Mouse (Mus musculus): ENCODE results near the gene Vps53. TPM values are rescaled to one million over a fixed set of nuclear protein-coding genes. Genes with fewer than 3 reads are reported as not detected.
"Not testable (repeated sequence)": the region's sequence is repeated elsewhere in the genome, so short reads cannot be mapped to it uniquely, and the experiment has no call there.

The Vps53 gene
- 48.1 and 51.0 TPM in 2 replicates for polyA plus RNA-seq (2015; fragmentation: Nextera tagmentation; extraction: Ambion mirVana)

DNA sequence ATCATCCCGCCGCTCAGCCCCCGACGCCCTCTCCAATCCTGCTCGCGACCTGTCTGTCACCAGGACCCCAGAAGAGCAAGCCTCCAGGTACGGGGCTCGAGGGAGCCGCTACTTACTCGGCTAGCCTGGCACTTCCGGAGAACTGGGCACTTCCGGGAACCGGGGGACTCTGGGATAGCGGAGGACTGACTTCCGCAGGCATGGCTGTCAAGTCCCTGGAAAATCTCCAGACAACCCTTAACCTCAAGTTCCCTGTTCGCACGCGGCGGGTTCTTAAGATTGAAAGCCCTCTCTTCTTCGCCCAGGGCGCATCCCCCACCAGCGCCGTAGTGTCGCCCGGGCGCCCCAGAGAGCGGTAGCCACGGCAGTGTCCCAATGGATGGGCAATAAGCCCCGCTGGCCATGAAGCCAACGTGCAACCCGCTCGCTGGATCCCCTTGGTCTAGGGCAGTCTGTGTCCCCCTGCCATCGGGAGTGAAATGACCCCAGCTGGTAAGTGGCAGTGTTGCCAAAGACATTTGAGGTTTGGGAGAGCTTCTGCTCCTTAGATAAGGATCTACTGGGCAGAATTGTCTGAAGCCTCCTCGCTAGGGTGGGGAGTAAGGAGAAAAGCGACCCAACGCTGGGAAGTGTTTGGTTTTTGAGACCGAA is at the start of gene Vps53, which contains the start of gene Fam57a:
Gene Vps53, minus strand, starts transcription at position 153 of the 651 bp plus-strand sequence.
Gene Fam57a, plus strand, starts transcription at position 177 of the 651 bp plus-strand sequence.
- peak; percentile 94 for ATAC-seq
- Histone ChIP-seq H3K27me3 (replicated peaks) (no peaks in the 10 kb centered on the region), H3K4me1 (replicated peaks) (peaks cover 6% of the 10 kb centered on the region; the same call in 1 of the 2 replicates), H3K9me3 (no peaks in the 10 kb centered on the region), H3K4me3 (replicated peaks) (peak within 1 kb of the TSS; percentile 82), H3K9ac (peak within 1 kb of the TSS; percentile 69), H3K4me2 (replicated peaks) (peak within 1 kb of the TSS; percentile 94), H3K27ac (peak within 1 kb of the TSS; percentile 68), H3K36me3 (no peaks in the 10 kb centered on the region)
- under 1% methylated on average over 37 of the region's 37 CpGs for WGBS

DNA sequence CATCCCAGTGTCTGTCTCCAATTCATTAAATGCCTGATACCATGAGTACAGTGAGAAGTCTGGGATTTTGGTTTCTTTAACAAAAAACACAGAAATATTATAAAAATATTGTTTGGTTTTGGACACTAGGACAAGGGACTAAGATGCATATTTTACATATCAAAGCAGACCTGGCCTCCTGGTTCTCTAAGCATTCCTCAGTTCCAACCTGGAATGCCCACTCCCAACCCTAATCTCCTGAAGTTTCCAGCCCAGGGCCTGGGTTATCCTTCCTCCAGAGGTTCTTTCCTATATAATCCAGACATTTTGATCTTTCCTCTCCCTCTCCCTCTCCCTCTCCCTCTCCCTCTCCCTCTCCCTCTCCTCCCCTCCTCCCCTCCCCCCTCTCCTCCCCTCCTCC is 45.6 kb upstream of the Vps53 start:
- Histone ChIP-seq H3K27ac (no peak overlapping the region), H3K27me3 (replicated peaks) (no peaks in the 10 kb centered on the region), H3K9ac (no peak overlapping the region), H3K4me1 (replicated peaks) (no peaks in the 10 kb centered on the region), H3K4me2 (replicated peaks) (no peak overlapping the region), H3K4me3 (replicated peaks) (no peak overlapping the region), H3K36me3 (peaks cover 13% of the 10 kb centered on the region), H3K9me3 (no peaks in the 10 kb centered on the region)
- no peak for ATAC-seq

DNA sequence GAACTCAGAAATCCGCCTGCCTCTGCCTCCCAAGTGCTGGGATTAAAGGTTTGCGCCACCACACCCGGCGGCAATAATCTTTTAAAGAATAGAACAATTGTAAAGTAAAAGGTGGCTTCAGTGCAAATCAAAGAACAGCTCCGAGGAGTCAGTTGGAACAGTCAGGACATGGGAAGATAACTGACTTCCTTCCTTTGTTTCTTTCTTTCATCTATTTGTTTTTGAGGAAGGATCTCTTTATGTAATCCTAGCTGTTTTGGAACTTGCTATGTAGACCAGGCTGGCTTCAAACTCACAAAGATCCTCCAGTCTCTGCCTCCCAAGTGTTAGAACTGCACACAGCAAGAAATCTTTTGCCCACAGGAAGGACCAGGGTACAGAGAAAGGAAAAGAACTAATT is 45.2 kb upstream of the Vps53 start:
- no peak overlapping the region for H3K27ac ChIP-seq
- no peak overlapping the region for H3K4me3 ChIP-seq (replicated peaks)
- peaks cover 13% of the 10 kb centered on the region for H3K36me3 ChIP-seq
- H3K4me2 ChIP-seq (replicated peaks): no peak overlapping the region
- no peak for ATAC-seq
- H3K9me3 ChIP-seq: no peaks in the 10 kb centered on the region
- H3K27me3 ChIP-seq (replicated peaks): no peaks in the 10 kb centered on the region
- H3K4me1 ChIP-seq (replicated peaks): no peaks in the 10 kb centered on the region
- WGBS: 94% methylated on average over 5 of the region's 5 CpGs
- no peak overlapping the region for H3K9ac ChIP-seq

DNA sequence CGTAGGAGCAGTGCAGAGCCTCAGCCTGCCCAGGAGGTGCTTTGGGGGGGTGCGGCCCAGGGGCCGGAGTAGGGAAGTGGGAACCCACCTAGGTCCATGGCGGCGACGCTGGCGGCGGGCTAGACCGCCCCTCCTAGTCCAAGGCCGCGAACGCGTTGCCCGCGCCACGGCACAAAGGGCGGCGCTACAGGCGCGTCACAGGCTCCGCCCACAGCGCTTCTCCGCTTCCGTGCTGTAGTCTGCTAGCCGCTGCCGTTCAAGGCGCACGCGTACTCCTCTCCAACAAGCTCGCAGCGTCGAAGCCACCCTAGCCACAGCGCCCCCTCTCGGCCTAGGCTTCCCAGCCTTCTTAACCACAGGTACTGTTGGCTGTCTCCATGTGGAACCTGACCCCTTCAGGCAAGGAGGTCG is 37.9 kb upstream of the Vps53 start, which contains the start of the genes Dbil5 and Gemin4:
Gene Dbil5, plus strand, starts transcription at position 219 of the 411 bp plus-strand sequence.
Gene Gemin4, minus strand, starts transcription at position 275 of the 411 bp plus-strand sequence.
- peak; percentile 98 for ATAC-seq
- no peaks in the 10 kb centered on the region for H3K27me3 ChIP-seq (replicated peaks)
- H3K4me1 ChIP-seq (replicated peaks): peaks cover 11% of the 10 kb centered on the region; the same call in 1 of the 2 replicates
- peak within 1 kb of the TSS; percentile 84 for H3K4me3 ChIP-seq (replicated peaks)
- peak within 1 kb of the TSS; percentile 75 for H3K4me2 ChIP-seq (replicated peaks)
- no peaks in the 10 kb centered on the region for H3K9me3 ChIP-seq
- H3K9ac ChIP-seq: peak within 1 kb of the TSS; percentile 94
- under 1% methylated on average over 35 of the region's 35 CpGs for WGBS
- peaks cover 9% of the 10 kb centered on the region for H3K36me3 ChIP-seq
- peak within 1 kb of the TSS; percentile 90 for H3K27ac ChIP-seq

DNA sequence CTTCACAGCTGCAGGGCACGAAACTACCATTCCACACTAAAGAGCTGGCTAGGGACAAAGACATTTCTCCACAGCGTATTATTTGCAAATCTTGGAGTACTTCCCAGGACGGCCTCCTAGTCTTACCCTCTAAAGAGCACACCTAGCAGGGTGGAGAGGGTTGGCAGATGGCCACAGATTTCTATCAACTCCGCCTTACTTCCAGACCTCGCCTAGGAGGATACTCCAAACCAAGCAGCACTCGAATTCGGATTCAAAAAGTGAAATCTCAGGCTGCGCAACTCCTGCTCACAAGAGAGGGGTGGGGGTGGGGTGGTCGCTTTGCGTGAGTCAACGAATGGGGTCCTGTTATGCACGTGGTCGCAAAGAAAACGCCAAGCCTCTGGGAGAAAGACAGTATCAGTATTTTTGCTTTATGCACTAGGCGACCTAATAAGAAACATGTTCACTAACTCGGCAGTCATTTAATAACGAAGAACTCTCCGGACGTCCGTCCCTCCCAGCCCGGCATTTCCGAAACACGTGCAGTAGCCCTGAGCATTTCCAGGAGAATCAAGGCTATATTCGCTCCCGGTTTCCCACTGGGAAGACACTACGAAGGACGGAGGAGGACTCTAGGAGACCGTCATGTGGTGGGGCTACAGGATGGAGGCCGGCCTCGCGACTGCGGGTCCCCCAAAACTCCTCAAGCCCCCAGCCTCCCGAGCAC is 37.4 kb upstream of the Vps53 start:
- ATAC-seq: peak; percentile 4

DNA sequence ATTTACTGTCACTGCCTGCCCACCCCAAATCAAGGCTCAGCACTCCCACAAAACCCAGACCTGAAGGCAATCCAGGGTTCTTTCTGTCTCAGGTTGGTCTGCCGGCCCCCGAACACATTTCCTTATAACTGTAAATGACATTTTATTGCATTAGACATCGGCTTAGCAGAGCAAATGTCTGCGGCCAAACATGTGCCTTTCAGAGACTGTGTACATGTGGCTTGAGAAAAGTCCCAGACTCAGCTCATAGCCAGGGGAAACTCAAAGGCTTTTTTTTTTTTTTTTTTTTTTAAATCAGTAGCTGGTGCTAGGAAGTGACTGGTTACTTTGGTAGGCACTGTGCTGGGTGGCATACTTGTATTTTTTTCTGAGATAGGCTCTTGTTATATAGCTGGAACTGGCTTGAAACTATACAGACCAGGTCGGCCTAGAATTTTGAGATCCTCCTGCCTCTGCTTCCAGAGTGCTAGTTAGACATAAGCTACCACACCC is 36.6 kb upstream of the Vps53 start:
- Histone ChIP-seq H3K36me3 (peaks cover 15% of the 10 kb centered on the region), H3K27ac (peak overlapping the region; percentile 90; the same call in 1 of the 2 replicates), H3K4me3 (replicated peaks) (peak overlapping the region; percentile 84), H3K4me2 (replicated peaks) (peak overlapping the region; percentile 75), H3K27me3 (replicated peaks) (no peaks in the 10 kb centered on the region), H3K9ac (no peak overlapping the region), H3K4me1 (replicated peaks) (peaks cover 11% of the 10 kb centered on the region; the same call in 1 of the 2 replicates), H3K9me3 (no peaks in the 10 kb centered on the region)
- ATAC-seq: no peak
- WGBS: 78% methylated on average over 5 of the region's 5 CpGs

More for the DNA sequence above, 37.4 kb upstream of the Vps53 start:
- peak overlapping the region; percentile 90 for H3K27ac ChIP-seq
- H3K9me3 ChIP-seq: no peaks in the 10 kb centered on the region
- H3K4me3 ChIP-seq (replicated peaks): peak overlapping the region; percentile 84
- H3K4me2 ChIP-seq (replicated peaks): peak overlapping the region; percentile 75
- H3K27me3 ChIP-seq (replicated peaks): no peaks in the 10 kb centered on the region
- peaks cover 11% of the 10 kb centered on the region; the same call in 1 of the 2 replicates for H3K4me1 ChIP-seq (replicated peaks)
- H3K36me3 ChIP-seq: peaks cover 14% of the 10 kb centered on the region
- 2% methylated on average over 33 of the region's 33 CpGs for WGBS
- H3K9ac ChIP-seq: peak overlapping the region; percentile 94

DNA sequence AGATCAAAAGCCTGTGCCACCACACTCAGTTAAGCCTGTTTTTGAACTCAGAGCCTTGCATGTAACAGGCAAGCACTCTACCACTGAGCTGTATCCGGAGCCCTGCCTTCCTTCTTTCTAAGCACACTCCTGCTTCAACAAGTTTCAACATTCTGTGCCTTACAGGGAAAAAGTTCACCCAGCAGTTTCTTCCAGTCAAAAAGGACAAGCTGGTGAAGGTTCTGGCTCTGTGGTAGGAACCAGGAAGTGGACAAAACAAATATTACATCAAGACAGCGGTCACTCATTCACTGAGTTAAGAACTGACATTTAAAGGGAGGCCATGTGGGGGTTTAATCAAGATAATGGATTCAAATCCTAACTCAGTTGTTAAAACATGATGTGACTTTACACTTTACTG is 35.6 kb upstream of the Vps53 start:
- Histone ChIP-seq H3K4me1 (replicated peaks) (peaks cover 14% of the 10 kb centered on the region; the same call in 1 of the 2 replicates), H3K27ac (no peak overlapping the region), H3K9me3 (no peaks in the 10 kb centered on the region), H3K4me2 (replicated peaks) (no peak overlapping the region), H3K4me3 (replicated peaks) (no peak overlapping the region), H3K36me3 (peaks cover 17% of the 10 kb centered on the region), H3K27me3 (replicated peaks) (no peaks in the 10 kb centered on the region), H3K9ac (no peak overlapping the region)
- 76% methylated on average over 2 of the region's 2 CpGs for WGBS
- ATAC-seq: no peak

DNA sequence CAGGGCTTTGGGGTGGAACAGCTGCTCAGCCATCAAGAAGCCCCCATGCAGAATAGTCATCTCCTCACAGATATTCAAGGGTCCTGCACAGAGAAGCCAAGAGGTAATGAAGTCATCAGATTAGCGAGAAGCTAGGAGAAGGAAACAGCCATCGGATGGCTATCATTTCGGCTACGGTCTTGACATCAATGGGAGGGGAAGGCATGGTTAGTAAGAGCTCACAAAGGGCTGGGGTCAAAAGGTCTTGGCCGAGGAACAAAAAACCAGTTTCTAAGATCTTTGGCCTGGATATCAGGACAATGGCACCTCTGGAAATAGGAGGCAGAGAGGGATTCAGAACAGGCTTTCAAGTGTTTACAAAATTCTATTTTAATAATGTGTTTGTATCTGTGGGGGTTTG is 34.4 kb upstream of the Vps53 start:
- Histone ChIP-seq H3K36me3 (peaks cover 20% of the 10 kb centered on the region), H3K4me2 (replicated peaks) (no peak overlapping the region), H3K27me3 (replicated peaks) (no peaks in the 10 kb centered on the region), H3K27ac (no peak overlapping the region), H3K9ac (no peak overlapping the region), H3K4me1 (replicated peaks) (peaks cover 14% of the 10 kb centered on the region; the same call in 1 of the 2 replicates), H3K9me3 (no peaks in the 10 kb centered on the region), H3K4me3 (replicated peaks) (no peak overlapping the region)
- ATAC-seq: no peak
- WGBS: 87% methylated on average over 5 of the region's 5 CpGs

DNA sequence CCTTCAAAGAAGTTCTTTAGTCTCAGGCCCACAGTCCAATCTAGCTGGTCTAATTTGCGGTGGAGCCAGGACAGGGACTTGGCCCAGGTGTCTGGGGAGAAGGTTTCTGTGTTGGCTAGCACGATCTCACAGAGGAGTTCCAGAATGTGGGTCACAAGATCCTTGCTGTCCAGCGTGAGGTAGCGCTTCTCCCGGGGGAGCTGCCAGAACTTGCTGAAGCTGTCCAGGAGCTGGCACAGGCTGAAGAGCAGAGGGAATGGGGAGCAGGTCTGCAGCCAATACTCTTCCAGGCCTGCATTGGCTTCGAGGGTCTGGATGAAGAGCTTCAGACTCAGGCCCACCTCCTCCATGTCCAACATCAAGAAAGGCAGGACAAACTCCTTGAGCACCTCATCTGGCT is 32.1 kb upstream of the Vps53 start:
- Histone ChIP-seq H3K36me3 (peaks cover 38% of the 10 kb centered on the region), H3K4me1 (replicated peaks) (peaks cover 13% of the 10 kb centered on the region; the same call in 1 of the 2 replicates)
- not testable (repeated sequence) for H3K4me3 ChIP-seq (replicated peaks); H3K9me3 ChIP-seq; ATAC-seq; H3K27me3 ChIP-seq (replicated peaks); H3K4me2 ChIP-seq (replicated peaks); H3K27ac ChIP-seq; H3K9ac ChIP-seq
- 90% methylated on average over 5 of the region's 6 CpGs for WGBS

DNA sequence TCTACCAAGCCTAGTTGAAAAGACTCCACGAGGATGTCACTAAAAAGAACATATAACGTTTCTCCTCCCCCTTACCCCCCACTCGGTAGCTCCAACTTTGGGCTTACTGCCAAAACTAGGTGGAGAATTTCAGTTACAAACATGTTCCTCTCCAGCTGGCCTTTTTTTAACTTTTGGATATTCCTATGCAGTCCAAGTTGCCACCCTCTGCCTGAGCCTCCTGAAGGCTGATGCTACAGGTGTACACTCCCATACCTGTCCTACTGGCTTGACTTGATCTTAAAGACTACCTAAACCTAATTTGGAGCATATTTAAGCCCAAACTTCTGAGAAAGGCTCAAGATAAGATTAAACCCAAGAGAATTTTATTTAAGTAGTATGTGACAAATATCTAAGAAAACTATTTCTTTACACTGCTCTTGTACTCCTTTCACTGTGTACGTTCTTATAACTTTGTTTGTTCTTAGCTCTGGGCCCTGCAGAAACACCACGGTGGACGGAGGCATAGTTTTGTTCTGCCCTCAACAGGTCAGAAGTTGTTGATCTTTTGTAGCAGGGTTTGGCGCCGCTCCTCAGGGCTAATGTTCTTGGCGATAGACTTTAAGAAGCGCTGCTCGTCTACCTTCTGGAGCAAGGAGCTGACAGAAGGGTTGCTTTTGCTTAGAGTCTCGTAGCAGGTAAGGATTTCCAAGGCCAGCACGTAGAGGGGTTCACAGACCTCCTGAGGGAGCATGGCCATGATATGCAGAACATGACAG is 31.0 kb upstream of the Vps53 start:
- Histone ChIP-seq H3K27me3 (replicated peaks) (no peaks in the 10 kb centered on the region), H3K9me3 (no peaks in the 10 kb centered on the region), H3K4me2 (replicated peaks) (no peak overlapping the region), H3K27ac (no peak overlapping the region), H3K4me3 (replicated peaks) (no peak overlapping the region), H3K4me1 (replicated peaks) (peaks cover 4% of the 10 kb centered on the region; the same call in 1 of the 2 replicates), H3K36me3 (peaks cover 42% of the 10 kb centered on the region), H3K9ac (no peak overlapping the region)
- no peak for ATAC-seq
- 75% methylated on average over 13 of the region's 13 CpGs for WGBS

DNA sequence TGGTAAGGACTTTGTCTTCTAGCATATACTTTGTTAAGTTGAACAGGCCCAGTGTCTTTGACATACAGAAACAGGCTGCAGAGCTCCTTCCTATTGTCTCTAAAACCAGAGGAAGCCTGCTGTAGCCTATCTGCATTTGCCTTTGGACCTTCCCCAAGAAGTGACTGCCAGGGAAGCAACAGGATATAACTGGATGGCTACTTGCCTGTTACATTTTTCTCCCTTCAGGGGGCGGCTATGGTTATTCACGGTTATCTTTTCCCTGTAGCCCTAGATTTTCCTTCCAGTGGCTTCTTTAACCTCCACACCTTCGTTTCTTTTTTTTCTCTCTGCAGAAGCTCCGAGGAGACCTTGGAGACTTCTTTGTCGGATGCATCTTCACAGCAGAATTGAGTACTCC is 27.3 kb upstream of the Vps53 start:
- H3K9me3 ChIP-seq: no peaks in the 10 kb centered on the region

More for the DNA sequence above, 27.3 kb upstream of the Vps53 start:
- H3K4me3 ChIP-seq (replicated peaks): no peak overlapping the region
- H3K27me3 ChIP-seq (replicated peaks): no peaks in the 10 kb centered on the region
- H3K36me3 ChIP-seq: peaks cover 34% of the 10 kb centered on the region
- WGBS: 89% methylated on average over 5 of the region's 5 CpGs
- H3K4me2 ChIP-seq (replicated peaks): no peak overlapping the region
- no peak overlapping the region for H3K9ac ChIP-seq
- peaks cover 9% of the 10 kb centered on the region; the same call in 1 of the 2 replicates for H3K4me1 ChIP-seq (replicated peaks)
- no peak for ATAC-seq
- H3K27ac ChIP-seq: no peak overlapping the region
